Mouse (Mus musculus) limb, embryonic 11.5 days (tissue): Measurements from ENCODE around the gene H2afx. TPM values are rescaled to one million over a fixed set of nuclear protein-coding genes. Genes with fewer than 3 reads are reported as not detected.
"Not testable (repeated sequence)": the region's sequence is repeated elsewhere in the genome, so short reads cannot be mapped to it uniquely, and the experiment has no call there.

ENCODE experiments used
- ATAC-seq: fragments of 200-750 bp; cut with Nextera tagmentation; 2 replicates; pipeline ENCODE4 v1.8.0; 2017; ENCODE audit warnings: low read depth; ENCODE audit not compliant: insufficient number of reproducible peaks, low FRiP score, low TSS enrichment
- DNase-seq: peaks from one replicate; pipeline ENCODE4 v3.0.0-alpha.2; 2015; ENCODE audit warnings: low spot score
- H3K27ac ChIP-seq: fragments of 300-500 bp; sonication (generic); replicated peaks from 2 replicates; pipeline ENCODE4 v1.5.1; 2014; ENCODE audit warnings: low read depth, mild to moderate bottlenecking, low read length
- H3K27me3 ChIP-seq: fragments of 300-500 bp; sonication (generic); 2 replicates; pipeline ENCODE4 v1.6.1; 2014; ENCODE audit warnings: mild to moderate bottlenecking, low read length, mixed read lengths; ENCODE audit not compliant: control insufficient read depth, insufficient read depth
- H3K36me3 ChIP-seq: fragments of 300-500 bp; sonication (generic); 2 replicates; pipeline ENCODE4 v1.6.1; 2014; ENCODE audit warnings: mild to moderate bottlenecking, low read length, moderate library complexity, mixed read lengths; ENCODE audit not compliant: control insufficient read depth, insufficient read depth
- H3K4me1 ChIP-seq: fragments of 300-500 bp; sonication (generic); 2 replicates; pipeline ENCODE4 v1.6.1; 2014; ENCODE audit warnings: low read length, mixed read lengths; ENCODE audit not compliant: control insufficient read depth, insufficient read depth
- H3K4me2 ChIP-seq: fragments of 300-500 bp; sonication (generic); 2 replicates; pipeline ENCODE4 v1.6.1; 2014; ENCODE audit warnings: low read depth, mild to moderate bottlenecking, moderate library complexity; ENCODE audit not compliant: severe bottlenecking
- H3K4me3 ChIP-seq: fragments of 300-500 bp; sonication (generic); 2 replicates; pipeline ENCODE4 v1.5.1; 2014; ENCODE audit warnings: low read depth, low read length
- H3K9ac ChIP-seq: fragments of 300-500 bp; sonication (generic); 2 replicates; pipeline ENCODE4 v1.6.1; 2014; ENCODE audit warnings: mild to moderate bottlenecking, low read length
- H3K9me3 ChIP-seq: fragments of 300-500 bp; sonication (generic); 2 replicates; pipeline ENCODE4 v1.6.1; 2016; ENCODE audit warnings: low read length; ENCODE audit not compliant: control insufficient read depth
- WGBS: fragments of 180-500 bp; shearing (Covaris S2); extraction: QIAGEN DNeasy Blood & Tissue Kit; methylation state at CpG from one replicate; pipeline ENCODE4 v1.1.7; 2014; 5-methylcytosine and 5-hydroxymethylcytosine counted together
- polyA plus RNA-seq: library from polyadenylated mRNA; unstranded; fragments of >200 nt; fragmentation: Nextera tagmentation; extraction: Ambion mirVana; gene quantifications from 2 replicates; pipeline ENCODE4 v1.2.1, GENCODE M21; 2014

H2afx gene
- polyA plus RNA-seq, 1 experiment from 2014 or later, result 525 TPM

DNA sequence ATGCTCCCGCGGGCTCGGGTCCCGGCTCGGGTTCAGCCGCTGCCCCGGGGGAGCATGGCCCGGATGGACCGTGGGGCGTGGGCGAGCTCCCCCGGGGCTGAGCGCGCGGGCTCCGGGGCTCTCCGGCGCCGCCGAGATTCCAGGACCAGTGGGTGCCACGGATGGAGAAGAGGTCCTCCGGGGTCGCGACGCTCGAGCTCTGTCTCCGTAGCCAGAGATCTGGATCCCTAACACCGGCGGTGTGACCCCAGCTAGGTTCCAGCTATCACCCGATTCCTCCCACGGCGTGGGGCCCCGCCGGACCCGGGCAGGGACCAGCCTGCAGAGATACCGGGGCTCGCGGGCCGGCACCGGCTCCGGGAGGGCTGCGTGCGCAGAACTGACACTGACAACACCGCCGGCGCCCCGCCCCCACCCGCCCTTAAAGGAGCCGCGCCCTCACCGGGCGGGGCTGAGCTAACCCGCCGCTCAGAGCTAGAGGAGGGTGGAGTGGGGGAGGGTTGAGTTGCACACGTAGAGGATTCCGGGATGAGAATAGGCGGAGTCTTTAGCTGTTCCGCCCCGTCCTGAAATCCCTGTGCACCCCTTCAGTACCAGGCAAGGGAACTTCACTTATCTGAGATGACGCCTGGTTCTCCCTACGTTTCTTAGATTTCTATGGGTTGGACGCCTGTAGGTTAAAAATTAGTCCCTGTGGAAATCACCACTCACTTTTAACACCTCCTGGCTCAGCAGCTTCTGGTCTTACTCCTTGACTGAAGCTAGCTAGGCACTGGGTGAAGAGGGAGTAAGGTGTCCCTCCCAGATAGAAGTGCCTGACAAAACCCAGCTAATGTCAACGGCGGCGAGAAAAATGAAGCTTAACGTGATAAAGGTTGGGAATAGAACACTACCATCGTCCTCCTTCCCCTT lies 14.4 kb upstream of the H2afx start, which contains the start of gene C2cd2l:
Gene C2cd2l, minus strand, starts transcription at position 399 of the 912 bp plus-strand sequence.
- WGBS, result under 1% methylated on average over 66 of the region's 67 CpGs

DNA sequence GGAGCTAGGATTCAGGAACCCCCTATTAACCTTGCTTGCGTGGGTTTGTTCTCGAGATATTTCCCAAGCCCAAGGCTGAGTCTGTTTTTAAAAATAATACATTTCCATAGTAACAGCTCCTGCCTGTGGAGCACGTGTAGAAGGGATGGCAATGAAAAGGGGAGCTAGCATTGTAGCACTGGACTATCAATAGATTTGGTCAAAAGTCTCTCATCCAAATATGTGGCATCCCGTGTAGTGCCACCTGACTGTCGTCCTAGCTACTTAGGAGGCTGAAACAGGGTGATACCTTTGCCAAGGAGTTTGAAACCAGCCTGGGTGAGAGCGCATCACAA lies 13.7 kb upstream of the H2afx start:
- ATAC-seq (no peak), DNase-seq (no peak)
- H3K27me3 ChIP-seq, result no peaks in the 10 kb centered on the region
- H3K4me3 ChIP-seq, result peak overlapping the region; percentile 89; the same call in 1 of the 2 replicates
- H3K36me3 ChIP-seq, result no peaks in the 10 kb centered on the region; the same call in 1 of the 2 replicates
- H3K4me2 ChIP-seq, result peak overlapping the region; percentile 79
- peak overlapping the region; percentile 74; the same call in 1 of the 2 replicates for H3K9ac ChIP-seq
- H3K4me1 ChIP-seq, result peaks cover 8% of the 10 kb centered on the region
- H3K9me3 ChIP-seq, result no peaks in the 10 kb centered on the region
- WGBS, result 28% methylated on average over 6 of the region's 6 CpGs
- no peak overlapping the region for H3K27ac ChIP-seq

More for the DNA sequence above, 14.4 kb upstream of the H2afx start, which contains the start of gene C2cd2l:
- DNase-seq (peak; percentile 90), ATAC-seq (peak; percentile 97)
- Histone ChIP-seq H3K27me3 (no peaks in the 10 kb centered on the region), H3K4me3 (peak within 1 kb of the TSS; percentile 89), H3K9ac (peak within 1 kb of the TSS; percentile 74), H3K4me2 (peak within 1 kb of the TSS; percentile 79), H3K36me3 (no peaks in the 10 kb centered on the region; the same call in 1 of the 2 replicates), H3K9me3 (no peaks in the 10 kb centered on the region), H3K4me1 (peaks cover 8% of the 10 kb centered on the region), H3K27ac (no peak within 1 kb of the TSS)

DNA sequence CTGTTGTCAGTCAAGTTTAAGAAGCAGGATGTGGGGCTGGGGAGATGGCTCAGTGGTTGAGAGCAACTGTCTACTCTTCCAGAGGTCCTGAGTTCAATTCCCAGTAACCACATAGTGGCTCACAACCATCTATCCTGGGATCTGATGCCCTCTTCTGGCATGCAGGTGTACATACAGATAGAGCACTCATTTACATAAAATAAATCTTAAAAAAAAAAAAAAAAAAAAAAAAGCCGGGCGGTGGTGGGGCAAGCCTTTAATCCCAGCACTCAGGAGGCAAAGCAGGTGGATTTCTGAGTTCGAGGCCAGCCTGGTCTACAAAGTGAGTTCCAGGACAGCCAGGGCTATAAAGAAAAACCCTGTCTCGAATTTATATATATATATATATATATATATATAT lies 10.8 kb upstream of the H2afx start:
- H3K9ac ChIP-seq, DNase-seq: not testable (repeated sequence)
- WGBS, result 84% methylated on average over 4 of the region's 4 CpGs

DNA sequence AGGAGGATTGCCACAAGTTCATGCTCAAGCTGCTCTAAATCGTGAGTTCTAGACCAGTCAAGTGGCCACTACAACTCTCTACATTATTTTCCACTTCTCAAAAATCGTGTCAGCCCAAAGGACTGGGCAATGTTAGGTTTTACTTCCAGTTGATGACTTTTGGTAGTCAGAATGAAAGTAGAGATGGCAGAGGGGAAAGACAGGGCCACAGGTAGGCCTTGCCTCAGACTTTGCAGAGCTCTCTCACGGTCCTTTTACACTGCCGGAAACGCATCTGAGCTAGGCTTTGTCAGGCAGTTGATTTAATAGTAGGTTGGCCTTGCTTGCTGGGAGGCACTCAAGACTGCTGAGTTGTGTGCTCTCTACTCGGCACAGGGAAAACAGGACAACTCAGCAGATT lies 10.3 kb upstream of the H2afx start:
- ATAC-seq (no peak), DNase-seq (no peak)
- Histone ChIP-seq H3K4me2 (no peak overlapping the region), H3K4me1 (peaks cover 11% of the 10 kb centered on the region), H3K36me3 (no peaks in the 10 kb centered on the region; the same call in 1 of the 2 replicates), H3K27me3 (no peaks in the 10 kb centered on the region), H3K4me3 (no peak overlapping the region), H3K27ac (no peak overlapping the region), H3K9me3 (no peaks in the 10 kb centered on the region), H3K9ac (no peak overlapping the region)
- 76% methylated on average over 6 of the region's 6 CpGs for WGBS

More for the DNA sequence above, 10.8 kb upstream of the H2afx start:
- not testable (repeated sequence) for H3K4me3 ChIP-seq, H3K27me3 ChIP-seq, ATAC-seq, H3K9me3 ChIP-seq, H3K4me2 ChIP-seq, H3K36me3 ChIP-seq, H3K27ac ChIP-seq
- peaks cover 16% of the 10 kb centered on the region for H3K4me1 ChIP-seq

DNA sequence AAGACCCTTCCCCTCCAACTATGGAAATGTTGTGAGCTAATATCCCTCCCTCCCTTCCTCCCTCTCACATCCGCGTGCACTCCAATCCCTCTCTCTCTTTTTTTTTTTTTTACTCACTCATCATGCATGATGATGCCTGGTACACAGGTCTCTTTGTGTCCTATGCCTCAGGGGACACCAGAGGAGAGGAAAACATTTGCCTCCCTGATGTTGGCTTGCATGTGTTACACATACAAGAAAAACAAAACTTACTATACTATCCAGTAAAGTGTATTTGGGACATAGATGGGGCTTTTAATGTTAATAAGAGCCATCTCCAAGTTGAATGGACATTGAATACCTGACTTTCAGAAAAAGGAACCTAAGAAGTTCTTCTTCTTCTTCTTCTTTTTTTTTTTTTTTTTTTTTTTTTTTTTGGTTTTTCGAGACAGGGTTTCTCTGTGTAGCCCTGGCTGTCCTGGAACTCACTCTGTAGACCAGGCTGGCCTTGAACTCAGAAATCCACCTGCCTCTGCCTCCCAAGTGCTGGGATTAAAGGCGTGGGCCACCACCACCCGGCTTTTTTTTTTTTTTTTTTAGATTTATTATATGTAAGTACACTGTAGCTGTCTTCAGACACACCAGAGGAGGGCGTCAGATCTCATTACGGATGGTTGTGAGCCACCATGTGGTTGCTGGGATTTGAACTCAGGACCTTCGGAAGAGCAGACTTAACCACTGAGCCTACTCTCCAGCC lies 9.3 kb upstream of the H2afx start:
- WGBS, result 76% methylated on average over 7 of the region's 8 CpGs
- not testable (repeated sequence) for H3K4me1 ChIP-seq, H3K4me3 ChIP-seq, H3K9me3 ChIP-seq, H3K27ac ChIP-seq, H3K36me3 ChIP-seq, H3K9ac ChIP-seq, ATAC-seq, H3K27me3 ChIP-seq, DNase-seq
- H3K4me2 ChIP-seq, result peak overlapping the region; percentile 61

DNA sequence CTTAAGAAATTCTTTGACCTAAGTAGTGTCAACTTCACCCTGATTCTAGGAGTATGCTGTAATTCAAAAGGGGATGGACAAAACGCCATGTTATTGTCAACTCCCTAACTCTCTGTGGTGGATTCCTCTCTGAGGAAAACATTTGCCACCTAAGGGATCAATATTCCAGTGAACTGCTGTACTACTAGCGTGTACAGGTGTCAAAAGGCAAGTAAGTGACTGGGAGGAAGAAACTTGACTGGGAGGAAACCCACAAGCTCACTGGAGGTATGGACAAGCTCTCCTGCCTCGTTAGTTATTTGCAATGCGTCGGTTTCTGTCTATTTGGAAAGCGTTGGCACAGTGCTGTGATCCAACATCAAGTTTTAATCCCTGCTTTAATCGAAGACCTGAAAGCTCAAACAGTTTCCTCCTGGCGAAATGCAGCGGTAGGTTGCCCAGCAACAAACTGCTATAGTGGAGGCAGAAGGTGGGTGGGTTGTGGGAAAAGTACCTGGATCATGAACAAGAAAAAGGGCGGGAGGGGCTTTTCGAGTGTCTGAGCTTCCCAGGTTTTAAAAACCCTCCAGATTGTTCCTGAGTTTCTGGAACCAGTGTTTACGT lies 8.6 kb upstream of the H2afx start, which contains the start of gene Dpagt1:
Gene Dpagt1, plus strand, starts transcription at position 252 of the 603 bp plus-strand sequence.
- H3K4me3 ChIP-seq, result peak within 1 kb of the TSS; percentile 58
- WGBS, result 7% methylated on average over 12 of the region's 12 CpGs
- H3K27me3 ChIP-seq, result no peaks in the 10 kb centered on the region
- peak within 1 kb of the TSS; percentile 70 for H3K27ac ChIP-seq
- DNase-seq (no peak), ATAC-seq (no peak)
- H3K9me3 ChIP-seq, result no peaks in the 10 kb centered on the region
- H3K4me2 ChIP-seq, result peak within 1 kb of the TSS; percentile 61
- peaks cover 8% of the 10 kb centered on the region for H3K4me1 ChIP-seq
- peak within 1 kb of the TSS; percentile 70 for H3K9ac ChIP-seq
- H3K36me3 ChIP-seq, result peaks cover 4% of the 10 kb centered on the region; the same call in 1 of the 2 replicates

DNA sequence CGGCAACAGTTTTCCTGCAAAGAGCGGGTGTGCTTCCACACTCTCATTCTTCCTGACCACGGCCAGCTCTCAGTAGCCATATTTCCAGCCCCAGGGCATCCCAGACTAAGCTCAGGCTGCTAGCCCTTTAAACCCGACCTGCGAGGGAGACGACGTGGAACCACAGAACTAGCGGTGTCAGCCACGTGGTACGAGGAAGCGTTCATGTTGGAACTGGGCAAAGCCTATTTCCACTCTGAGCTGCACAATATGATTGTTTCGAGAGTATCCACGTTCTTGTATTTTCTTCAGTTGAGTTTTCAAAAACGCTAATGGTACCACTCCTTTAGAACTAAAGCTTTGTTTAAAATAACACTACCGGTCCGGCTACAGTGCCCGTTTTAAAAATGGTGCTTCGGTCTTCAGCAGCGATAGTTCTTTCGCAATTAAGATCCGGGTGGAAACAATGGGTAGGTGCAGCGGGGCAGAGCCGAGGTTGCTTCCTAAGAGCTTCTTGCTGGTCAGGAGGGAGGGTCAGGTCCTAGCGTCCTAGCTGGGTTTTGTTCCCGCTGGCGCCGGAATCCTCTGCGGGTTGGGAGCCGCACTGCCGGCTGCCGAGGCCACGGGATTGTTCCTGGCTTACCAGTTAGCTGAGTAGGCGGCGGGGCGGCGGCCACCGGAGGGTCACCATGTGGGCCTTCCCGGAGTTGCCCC lies 8.0 kb upstream of the H2afx start:
- Histone ChIP-seq H3K4me3 (peak overlapping the region; percentile 58), H3K9ac (peak overlapping the region; percentile 70), H3K36me3 (peaks cover 9% of the 10 kb centered on the region; the same call in 1 of the 2 replicates), H3K9me3 (no peaks in the 10 kb centered on the region), H3K27ac (peak overlapping the region; percentile 70), H3K4me2 (peak overlapping the region; percentile 61), H3K4me1 (peaks cover 8% of the 10 kb centered on the region), H3K27me3 (no peaks in the 10 kb centered on the region)
- DNase-seq (peak; percentile 86), ATAC-seq (peak; percentile 89)
- under 1% methylated on average over 38 of the region's 38 CpGs for WGBS
